Mouse (Mus musculus): ENCODE measurements at regions not wholly inside any gene's neighbourhood (a gene's known extent, or its start where the extent isn't known, plus 50 kb on each side); places are given as distances from the start of the nearest gene placed in this dataset.

DNA sequence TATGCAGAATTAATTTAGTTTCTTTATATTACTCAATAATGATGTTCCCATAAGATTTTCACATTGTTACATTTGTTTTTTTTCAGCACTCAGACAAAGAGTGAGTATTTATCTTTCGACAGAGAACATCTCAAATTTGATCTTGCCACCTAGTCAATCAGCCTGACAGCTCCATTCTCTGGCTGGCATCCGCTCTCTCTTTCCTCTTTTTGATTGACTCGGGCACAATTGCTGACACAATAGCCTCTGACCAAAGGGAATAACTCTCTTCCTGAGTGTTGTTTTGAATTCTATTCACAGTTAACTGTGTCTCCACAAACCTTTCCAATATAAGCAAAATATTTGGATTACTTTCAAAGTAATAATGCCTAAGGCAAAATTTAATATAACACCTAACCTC is 711.4 kb downstream of the Adgrl2 start:
- no peak for TF ChIP-seq CTCF (IDR thresholded peaks at IDR 0.05; ENCODE audit: low read depth, low read length)
- TF ChIP-seq EP300 (IDR thresholded peaks at IDR 0.05; ENCODE audit: insufficient read depth, low read depth, low read length): no peak

All from ES-Bruce4 (cell line).